Mouse (Mus musculus): ENCODE results near the gene St6galnac4.

The St6galnac4 gene

DNA sequence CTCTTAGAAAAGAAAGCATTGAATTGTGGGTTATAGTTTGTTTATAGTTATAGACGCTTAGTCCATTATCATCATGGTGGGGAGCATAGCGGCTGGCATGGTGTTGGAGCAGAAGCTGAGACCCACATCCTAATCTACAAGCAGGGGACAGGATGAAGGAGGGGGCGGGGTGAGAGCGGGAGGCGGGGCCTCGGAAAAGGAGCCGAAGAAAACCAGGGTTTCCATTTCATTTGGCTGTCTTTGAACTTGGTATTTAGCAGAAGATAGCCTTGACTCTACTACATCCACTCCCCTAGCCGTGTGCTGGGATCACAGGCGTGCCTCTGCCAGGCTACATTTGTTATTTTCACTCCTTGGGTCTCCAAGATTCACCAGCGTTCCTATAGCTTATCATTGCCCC lies 17.7 kb downstream of the St6galnac4 start:
- no peak for DNase-seq

DNA sequence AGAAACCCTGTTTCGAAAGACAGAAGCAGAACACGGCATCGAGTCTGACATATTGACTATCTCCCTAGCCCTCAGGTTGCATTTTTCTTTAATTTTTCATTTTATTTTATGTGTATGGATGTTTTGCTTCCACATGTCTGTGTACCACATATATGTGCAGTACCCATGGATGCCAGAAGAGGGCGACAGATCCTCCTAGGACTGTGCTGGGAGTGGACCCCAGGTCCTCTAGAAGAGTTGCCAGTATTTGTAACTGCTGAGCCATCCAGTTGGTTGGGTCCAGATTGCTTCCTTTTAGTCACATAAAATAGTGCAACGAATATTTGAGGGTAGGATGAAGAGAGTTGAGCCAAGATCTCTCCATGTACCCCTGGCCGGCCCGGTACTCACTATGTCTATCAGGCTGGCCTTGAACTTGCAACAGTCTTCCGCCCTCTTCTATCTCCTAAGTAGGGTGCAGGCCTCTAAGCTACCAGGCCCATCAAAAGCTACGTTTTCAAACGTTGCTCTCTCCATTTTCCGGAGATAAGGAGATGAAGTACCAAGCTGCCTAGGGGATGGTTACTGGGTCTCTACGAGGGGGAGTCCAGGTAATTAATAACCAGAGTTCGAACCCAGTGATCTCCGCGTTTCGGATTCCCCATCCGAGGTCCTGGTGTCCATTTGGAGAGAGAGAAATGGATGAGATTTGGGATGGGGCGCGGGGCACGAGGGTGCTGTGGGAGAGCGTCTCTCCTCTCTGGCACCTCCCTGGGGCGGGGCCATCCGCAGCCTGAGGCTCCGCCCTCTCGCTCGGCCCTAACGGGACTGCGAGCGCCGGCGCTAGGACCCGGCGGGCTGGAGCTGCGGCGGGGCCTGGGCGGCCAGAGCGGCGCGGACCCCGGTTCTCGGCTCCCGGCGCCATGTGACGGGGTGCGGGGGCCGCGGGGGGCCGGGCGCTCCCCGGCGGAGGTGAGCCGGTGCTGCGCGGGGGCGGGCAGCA lies 19.6 kb downstream of the St6galnac4 start:
- peak; percentile 83 for DNase-seq

DNA sequence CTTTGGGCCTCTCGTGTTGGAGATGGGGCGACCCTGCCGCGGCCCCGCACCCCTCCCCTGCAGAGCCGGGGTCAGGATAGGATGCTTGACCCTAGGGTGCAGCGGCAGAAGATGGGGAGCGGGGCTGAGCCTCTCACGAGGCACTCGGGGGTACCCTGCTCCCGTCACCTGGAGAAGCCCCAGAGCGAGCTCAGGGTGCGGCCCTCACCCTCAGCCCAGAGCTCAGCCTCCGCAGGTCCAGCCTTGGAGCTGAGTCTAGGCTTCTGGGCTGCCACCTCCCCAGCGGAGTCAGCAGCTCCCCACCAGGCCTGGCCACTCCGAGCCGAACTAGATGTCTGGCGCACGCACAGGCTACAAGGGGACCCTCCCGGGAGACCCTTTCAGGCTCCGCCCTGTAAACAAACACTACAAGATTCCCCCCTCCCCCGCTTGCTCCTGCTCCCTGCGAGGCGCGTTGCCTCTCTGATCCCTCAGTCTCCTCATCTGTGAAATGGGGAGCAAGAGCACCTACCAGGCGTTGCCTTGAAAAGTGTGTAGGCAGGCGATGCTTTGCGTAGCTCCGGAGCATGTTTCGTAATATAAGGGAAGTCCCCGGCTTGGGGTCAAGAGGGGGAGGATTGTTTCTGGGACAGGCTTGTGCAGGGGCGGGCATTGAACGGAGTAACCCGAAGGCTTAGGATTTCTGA lies 20.5 kb downstream of the St6galnac4 start:
- DNase-seq = peak; percentile 33

DNA sequence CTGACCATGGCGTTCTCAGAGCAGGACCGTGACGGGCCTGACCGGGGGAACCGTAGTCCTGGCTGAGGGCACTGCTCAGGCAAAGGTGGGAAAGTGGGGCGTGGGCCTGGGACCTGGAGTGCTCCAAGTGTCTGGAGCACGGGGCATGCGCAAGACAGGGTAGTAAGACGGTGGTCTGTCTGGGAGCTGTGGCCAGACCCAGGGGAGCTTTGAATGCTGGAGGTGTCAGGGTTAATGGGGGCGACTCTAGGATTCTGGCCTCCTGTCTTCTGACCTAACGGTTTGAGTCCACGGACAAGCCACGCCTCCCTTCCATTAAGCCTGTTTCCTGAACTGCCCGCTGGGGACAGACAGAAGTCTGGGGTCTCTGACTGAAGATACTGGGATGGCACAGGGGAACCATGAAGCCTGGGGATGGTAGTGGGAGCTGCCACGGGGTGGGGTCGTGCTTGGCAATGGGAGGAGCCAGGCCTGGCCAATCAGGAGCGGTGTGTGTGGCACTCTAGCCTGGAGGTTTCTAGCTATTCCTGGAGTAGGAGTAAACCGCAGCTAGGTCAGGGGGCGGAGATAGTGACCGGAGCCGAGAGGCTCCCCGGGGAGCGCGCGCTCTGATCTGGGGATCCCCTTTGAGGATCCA lies 21.4 kb downstream of the St6galnac4 start:
- DNase-seq = no peak

DNA sequence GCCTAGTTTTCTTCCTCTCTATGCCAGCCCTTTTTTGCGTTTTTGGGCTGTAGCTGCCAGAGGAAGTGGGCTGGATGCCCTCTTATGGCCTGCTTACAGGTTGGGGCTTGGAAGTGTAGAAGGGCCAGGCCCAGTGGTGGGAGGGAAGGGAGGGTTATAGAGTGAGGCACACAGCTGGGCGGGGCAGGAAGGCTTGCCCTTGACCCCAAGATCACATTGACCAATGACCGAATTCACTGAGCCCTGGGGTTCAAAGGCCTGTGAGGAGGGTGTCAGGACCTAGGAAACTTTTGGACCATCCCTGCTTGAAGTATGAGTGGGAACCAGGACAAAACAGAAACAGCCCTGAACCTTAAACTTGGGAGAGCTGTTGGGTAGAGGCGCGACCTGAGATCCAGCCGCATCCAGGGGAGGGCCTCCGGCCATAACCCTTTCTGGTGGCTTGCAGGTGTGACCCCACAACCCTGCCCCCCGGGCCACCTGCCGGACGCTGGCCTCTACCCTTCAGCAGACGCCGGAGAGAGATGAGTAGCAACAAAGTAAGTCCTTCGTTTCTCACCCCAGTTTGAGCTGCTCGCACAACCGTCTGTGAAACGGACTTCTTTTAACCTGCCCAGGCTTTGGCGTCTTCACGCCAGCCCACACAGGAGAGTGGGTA lies 22.0 kb downstream of the St6galnac4 start:
- DNase-seq = no peak

DNA sequence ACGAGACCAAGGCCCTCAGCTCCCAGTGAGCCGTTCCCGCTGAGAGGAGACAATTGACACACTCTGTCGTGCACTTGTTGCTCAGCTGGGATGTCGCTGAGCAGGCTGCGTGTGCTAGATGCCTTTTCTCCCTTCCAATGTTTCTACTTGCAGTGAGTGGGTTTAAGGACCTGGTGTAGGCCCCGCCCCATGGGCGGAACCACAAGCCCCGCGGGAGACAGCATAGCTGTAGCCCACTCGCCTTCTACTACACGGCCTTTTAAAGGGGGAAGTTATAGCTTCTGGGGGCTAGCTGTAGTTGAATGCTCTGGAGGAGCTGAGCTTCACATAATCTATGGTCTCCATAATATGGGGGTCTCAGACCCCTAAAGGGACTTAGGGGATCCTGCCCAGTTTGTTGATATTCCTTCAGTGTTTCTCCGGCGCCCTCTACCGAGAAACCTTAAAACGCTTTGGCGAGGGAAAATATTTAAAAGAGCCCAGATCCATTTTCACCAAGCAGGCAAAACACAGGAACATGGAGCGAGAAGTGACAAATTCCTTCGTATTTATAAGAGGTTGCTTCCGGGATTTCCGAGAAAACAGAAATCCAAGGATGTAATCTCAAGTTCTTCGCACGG lies 23.8 kb downstream of the St6galnac4 start:
- DNase-seq = peak; percentile 47

DNA sequence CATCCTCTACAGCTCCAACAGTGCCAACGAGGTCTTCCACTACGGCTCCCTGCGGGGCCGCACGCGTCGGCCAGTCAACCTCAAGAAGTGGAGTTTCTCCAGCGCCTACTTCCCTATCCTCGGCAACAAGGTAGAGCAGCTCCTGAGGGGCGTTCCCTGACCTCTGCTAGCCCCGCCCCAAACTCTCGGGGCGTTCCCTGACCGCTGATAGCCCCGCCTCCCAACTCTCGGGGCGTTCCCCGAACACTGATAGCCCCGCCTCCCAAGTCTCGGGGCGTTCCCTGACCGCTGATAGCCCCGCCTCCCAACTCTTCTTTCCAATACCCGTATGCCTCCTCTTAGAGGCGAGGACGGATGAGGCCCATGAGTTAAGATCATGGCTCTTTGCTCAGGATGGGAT lies 25.4 kb downstream of the St6galnac4 start:
- DNase-seq = no peak

DNA sequence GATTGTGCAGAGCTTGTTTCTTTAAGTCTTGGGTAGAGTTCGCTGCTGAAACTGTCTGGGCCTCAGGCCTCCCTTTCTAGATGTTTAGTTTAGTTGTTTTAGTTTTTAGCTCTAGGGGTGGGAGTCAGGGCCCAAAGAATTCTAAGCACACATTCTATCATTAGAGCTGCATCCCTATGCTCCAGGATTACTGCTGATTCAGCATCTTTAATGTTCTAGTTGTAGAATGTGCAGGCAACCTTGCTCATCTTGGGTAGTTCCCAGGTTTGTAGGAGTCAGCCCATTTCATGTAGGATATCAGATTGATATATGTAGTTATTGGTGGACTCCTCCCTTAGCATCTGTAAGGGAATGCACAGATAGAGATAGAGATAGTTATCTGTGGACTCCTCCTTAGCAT lies 30.2 kb downstream of the St6galnac4 start:
- DNase-seq = no peak

DNA sequence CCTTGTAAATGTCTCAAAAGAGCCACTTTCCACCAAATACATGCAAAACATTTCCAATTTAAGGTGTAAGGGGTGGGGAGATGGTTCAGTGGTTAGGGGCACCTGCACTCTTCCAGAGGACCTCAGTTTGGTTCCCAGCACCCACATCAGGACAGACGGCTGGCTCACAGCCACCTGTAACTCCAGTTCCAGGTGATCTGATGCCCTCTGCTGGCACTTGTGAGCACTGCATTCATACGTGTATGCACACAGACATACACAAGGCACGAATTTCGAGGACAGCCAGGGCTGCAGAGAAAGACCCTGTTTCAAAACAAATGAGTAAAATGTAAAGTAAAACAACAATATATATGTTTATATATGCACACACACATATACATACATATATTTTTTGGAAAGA lies 30.7 kb downstream of the St6galnac4 start:
- peak; percentile 32 for DNase-seq

DNA sequence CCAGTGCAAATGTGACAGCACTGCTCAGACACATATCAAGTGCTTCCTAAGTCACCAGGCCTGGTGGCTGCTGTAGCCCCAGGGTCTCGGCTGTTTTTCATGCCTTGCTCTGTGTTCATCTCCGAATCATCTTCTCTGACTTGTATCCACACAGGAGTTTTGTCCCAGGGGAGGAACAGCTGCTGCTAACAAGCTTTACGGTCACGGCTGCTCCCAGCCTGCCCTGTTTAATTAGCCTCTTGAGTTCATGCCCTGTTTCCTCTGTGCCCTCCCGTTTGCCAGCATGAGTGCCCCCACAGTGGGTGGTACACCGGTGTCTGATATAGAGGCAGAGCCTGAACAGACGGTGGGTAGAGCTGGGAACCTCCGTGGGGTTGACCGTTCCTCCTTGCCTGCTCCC lies 31.2 kb downstream of the St6galnac4 start:
- DNase-seq = no peak

DNA sequence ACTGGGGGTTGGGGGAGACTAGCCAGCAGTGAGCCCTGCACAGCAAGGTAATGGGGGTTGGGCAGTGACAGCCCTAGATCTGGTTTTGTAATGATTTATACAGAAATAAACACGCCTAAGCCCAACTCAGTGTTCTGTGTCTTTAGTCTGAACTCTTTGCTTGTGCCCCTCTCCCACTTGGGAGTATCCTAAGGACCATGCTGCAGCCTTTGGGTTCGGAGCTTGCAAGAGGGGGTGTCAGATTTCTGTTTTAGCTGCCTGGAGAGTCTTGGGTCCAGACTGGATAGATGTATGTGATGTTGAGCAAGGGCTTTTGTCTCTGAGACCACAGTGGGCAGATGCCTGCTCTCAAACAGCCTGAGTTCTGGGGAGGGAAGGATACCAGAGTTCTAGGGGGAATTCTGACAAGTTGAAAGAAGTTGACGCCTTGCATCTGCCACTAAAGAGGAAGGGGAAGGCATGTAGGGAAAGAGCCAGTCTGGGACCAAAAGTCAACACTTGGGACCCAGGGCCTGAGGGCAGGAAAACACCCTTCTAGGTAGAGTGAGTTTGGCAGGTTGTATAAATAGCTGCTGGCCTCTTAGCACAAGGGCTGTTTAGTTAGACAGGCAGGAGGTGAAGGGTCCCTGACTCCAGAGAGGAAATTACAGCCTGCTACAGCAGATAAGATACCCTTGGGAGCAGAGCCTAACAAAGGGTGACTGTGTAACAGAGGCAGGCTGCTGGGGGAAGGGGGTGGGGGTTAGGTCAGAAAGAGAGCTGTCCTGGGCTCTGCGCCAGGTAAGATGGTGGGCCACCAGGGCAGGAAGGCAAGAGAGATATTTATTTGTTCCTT lies 34.0 kb downstream of the St6galnac4 start:
- no peak for DNase-seq

DNA sequence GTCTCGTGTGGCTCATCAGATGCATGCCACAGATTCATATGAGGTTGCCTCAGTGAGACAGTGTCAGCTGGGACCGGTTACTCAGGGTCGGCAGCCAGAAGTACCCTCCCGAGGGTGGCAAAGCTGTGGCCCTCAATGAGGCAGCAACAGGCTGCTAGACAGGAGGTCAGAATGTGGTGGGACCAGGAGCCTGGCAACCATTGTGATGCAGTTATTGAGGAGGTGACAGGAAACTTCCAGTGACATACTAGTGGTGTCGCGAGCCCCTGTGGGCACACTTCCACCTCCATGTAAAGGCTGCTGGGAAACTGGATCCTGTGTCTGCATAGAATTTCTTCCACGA lies 34.6 kb downstream of the St6galnac4 start, which contains the start of gene Ak1:
Ak1 (plus strand) TSS at position 242 of the 343 bp plus-strand sequence.
- DNase-seq = no peak

DNA sequence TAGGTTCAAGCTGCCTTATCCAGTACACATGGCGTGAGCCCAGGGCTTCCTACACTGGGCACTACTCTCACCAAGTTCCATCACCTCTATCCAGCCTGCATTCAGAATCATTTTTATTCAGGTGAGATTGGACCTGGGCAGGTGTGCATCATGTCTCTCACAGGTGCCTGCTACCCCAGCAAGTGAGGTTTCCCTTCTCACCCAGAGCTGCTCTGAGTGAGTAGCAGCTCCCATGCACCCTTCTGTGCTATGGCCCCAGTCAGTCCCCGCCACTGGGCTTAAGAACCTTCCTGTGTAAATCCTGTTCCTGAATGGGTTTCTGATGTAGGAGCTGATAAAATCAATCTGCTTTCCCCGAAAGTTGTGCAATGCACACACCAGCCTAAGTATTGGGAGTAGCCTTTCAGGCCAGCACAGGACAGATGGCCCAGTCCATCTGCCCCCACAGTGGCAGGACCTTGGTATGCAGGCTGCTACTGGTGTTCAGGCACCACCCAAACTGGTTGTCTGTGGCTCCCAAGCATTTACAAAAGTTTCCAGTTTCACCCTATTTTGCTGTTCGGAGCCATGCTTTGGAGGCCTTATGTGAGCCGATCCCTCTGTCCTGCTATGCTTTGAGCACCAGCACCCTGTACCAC lies 37.3 kb downstream of the St6galnac4 start:
- DNase-seq = no peak

DNA sequence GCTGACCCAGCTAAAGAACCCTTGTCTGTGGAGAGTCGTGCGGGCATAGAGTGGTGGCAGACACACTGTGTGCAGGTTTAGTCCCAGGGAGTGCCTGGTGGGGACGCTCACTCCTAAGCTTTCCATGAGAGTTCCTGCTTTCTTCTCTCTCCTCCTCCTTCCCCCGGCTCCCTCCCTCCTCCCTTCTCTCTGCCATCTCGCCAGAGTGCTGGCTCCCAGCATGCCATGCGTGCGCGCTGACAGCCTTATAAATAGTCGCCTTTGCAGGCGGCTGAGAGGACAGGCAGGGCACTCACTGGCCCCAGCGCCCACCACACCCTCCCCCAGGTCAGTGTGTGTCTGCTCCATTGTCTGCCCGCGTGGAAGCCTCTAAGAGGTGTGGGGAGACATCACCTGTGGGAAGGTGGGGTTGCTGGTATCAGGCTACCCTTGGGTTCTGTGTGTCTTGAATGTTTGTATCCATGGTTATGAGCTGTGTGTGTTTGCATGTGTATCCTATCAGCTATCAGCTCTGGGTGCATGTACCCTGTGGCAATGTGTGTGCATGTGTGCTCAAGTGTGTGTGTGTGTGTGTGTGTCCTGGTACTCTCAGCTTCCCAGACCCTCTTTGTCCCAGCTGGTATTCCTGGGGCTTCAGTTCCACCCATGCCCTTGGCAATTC lies 38.4 kb downstream of the St6galnac4 start:
- no peak for DNase-seq

DNA sequence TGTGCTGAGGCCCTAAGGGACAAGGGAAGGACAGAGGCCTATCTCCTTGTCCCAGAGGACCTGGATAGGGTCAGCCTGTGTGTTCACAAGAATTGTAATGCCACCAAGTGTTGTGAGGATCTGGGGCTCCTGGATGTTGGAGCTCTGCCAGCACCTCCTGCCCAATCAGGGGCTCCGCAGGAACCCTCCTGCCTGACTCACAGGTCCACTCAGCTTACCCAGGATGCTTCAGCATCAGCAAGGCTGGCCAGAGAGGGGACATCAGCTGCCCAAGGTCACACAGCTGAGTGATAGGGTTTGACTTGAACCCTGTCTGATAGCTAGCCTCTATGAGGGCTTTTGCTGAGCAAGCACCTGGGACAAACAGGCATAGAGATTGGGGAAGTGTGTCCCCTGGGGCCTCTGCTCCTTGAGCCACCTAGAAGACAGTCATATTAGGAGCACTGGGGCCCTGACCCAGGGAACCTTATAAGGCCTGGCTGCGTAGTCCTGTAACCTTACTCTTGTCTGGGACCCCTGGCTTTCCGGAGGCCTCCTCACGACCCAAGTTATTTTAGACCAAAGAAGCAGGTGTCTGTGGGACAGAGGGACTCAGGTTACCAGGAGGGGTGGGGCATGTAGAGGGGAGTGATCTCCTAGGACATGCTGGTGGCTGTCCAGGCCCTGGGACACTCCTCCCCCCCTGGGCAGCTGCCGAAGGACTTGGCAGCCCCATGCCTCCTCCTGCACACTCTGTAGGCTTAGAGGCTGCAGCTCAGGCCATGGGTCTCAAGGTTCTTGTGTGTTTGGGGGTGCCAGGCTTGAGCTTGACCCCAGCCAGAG lies 39.2 kb downstream of the St6galnac4 start:
- no peak for DNase-seq

DNA sequence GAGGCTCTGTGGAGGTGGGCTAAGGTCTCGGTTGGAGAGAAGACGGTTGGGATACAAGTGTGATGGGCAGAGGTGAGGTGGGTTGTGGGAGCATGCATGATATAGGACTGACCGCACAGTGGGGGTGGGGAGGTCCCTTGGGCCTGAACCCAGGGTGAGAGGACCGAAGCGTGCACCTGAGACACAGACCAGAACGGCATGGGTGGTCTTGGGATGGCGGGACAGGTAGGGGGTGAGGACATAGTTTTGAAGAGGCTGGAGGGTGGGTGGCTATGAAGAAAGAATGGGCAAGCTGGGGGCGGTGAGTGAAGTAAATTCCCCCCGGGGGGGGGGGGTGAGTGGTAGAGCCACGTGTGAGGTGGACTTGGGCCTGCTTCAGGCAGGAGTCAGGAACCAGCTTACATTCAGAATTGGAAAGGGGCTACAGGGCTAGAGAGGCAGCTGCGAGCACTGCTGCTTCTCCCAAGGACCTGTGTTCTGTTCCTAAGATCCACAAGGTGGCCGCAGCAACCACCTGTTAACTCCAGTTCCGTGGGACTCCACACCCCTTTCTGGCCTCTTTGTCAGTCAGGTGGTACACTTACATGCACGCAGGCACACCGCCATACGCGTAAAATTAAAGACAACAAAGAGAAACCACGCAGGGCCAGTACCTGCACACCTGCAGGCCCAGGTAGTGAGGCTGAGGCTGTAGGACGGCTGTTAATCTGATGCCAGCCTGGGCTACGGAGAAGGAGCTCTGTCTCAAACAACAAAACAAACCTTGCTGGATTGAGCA lies 40.6 kb downstream of the St6galnac4 start:
- no peak for DNase-seq

DNA sequence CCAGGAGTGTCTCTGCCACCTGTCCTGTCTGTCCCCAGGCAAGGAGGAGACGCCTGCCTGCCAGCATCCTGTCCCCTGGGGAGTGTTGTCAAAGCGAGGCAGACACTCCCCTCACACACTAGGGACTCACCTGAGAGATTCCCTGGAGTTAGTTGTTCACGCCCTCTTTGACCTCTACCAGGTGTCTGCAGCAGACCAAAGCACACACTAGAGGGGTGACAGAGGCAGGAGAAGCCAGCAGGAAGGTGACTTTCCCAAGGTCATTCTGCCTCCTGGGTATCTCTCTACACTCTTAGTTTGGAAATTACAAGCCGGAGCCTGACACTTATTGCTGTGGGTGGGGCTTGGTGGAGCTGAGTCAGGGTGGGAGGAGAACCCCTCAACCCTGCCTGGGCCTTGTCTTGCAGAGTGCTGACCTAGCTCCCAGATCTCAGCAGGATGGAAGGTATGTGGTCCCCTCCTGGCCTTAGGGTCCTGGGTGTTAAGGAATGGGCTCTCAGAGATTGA lies 41.2 kb downstream of the St6galnac4 start:
- no peak for DNase-seq

DNA sequence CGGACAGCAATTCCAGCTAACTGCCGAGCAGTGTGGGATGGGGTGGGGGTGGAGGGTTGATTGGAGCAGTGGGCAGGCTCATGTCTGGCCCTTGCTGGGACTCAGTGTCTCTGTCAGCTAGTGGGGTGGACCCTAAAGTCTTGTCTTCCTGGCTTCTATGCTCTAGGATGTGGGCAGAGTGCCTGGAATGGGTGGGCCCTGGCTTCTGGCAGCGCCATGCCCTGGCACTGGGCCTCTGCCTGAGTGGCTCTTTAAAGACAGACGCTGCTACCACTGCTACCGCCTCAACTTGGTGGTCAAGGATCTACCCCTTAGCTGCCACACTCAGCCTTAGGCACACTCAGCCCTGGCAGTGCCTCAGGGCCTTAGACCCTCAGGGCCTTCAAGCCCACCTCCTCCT lies 41.8 kb downstream of the St6galnac4 start:
- no peak for DNase-seq

Data from thymus, postnatal 14 days (tissue).